Mouse (Mus musculus) ES-Bruce4 (cell line): Measurements from ENCODE around the gene Cc2d2a. TPM values are rescaled to one million over a fixed set of nuclear protein-coding genes. Genes with fewer than 3 reads are reported as not detected.

Experiments
- H3K27ac ChIP-seq: 2 replicates; pipeline ENCODE4 v1.5.1; 2012; ENCODE audit warnings: low read length, inconsistent platforms; ENCODE audit not compliant: insufficient read depth
- H3K27me3 ChIP-seq: 2 replicates; pipeline ENCODE4 v1.6.1; 2012; ENCODE audit warnings: mild to moderate bottlenecking, low read length, inconsistent platforms; ENCODE audit not compliant: control insufficient read depth, poor library complexity, insufficient read depth, severe bottlenecking
- H3K36me3 ChIP-seq: 2 replicates; pipeline ENCODE4 v1.6.1; 2012; ENCODE audit warnings: inconsistent platforms, mild to moderate bottlenecking, low read length, moderate library complexity; ENCODE audit not compliant: control insufficient read depth, poor library complexity, insufficient read depth, severe bottlenecking
- H3K4me1 ChIP-seq: one replicate; pipeline ENCODE4 v1.8.1; 2011; ENCODE audit warnings: low read length; ENCODE audit not compliant: control insufficient read depth, insufficient read depth
- H3K4me3 ChIP-seq: 2 replicates; pipeline ENCODE4 v1.5.1; 2011; ENCODE audit warnings: low read depth, mild to moderate bottlenecking, low read length
- H3K9ac ChIP-seq: 2 replicates; pipeline ENCODE4 v1.6.1; 2012; ENCODE audit warnings: low read depth, mild to moderate bottlenecking, inconsistent platforms; ENCODE audit not compliant: poor library complexity, severe bottlenecking
- H3K9me3 ChIP-seq: replicated peaks from 2 replicates; pipeline ENCODE4 v1.6.1; 2012; ENCODE audit warnings: mild to moderate bottlenecking, low read length, inconsistent platforms; ENCODE audit not compliant: control insufficient read depth, poor library complexity, insufficient read depth, severe bottlenecking
- CTCF ChIP-seq: IDR thresholded peaks from one replicate; pipeline ENCODE4 v1.8.1; 2011; ENCODE audit warnings: low read depth, low read length
- EP300 ChIP-seq: IDR thresholded peaks from 2 replicates; pipeline ENCODE4 v1.6.1; 2011; ENCODE audit warnings: low read depth, low read length; ENCODE audit not compliant: insufficient read depth
- POLR2A ChIP-seq: IDR thresholded peaks from one replicate; pipeline ENCODE4 v1.8.1; 2011; ENCODE audit warnings: low read length; ENCODE audit not compliant: insufficient read depth
- polyA plus RNA-seq: library from polyadenylated mRNA; stranded (reverse); fragments of >200 nt; gene quantifications from 2 replicates; pipeline ENCODE4 v1.2.4, GENCODE M21; 2011; ENCODE audit warnings: low read depth; ENCODE audit not compliant: missing spikeins, insufficient read depth, insufficient read length

Cc2d2a gene
- polyA plus RNA-seq, 1 experiment: 7.9 TPM

DNA sequence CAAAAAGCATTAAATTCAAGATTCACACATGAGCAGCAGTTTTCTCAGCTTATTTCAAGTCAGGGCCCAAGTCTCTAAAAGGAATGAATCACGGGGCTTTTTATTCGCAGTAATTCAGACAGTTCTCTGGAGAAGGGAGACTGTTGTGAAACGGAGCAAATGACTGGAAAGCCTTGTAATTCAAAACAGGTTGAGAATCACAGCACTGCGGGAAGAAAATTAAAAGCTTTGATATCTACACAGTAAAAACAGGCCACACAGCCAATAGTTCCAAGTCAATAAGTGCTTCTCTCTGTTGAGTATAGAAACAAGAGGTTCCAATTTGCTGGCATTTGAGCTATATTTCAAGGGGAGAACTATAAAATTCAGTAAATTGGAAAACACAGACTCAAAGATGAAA lies 17.1 kb upstream of the Cc2d2a start:
- H3K9ac ChIP-seq: no peak overlapping the region
- no peak overlapping the region for H3K27ac ChIP-seq
- H3K27me3 ChIP-seq: no peaks in the 10 kb centered on the region
- no peak overlapping the region for H3K4me3 ChIP-seq
- TF ChIP-seq EP300: no peak
- TF ChIP-seq POLR2A: no peak
- no peak for TF ChIP-seq CTCF
- no peaks in the 10 kb centered on the region for H3K4me1 ChIP-seq
- H3K36me3 ChIP-seq: no peaks in the 10 kb centered on the region
- H3K9me3 ChIP-seq: no peaks in the 10 kb centered on the region

DNA sequence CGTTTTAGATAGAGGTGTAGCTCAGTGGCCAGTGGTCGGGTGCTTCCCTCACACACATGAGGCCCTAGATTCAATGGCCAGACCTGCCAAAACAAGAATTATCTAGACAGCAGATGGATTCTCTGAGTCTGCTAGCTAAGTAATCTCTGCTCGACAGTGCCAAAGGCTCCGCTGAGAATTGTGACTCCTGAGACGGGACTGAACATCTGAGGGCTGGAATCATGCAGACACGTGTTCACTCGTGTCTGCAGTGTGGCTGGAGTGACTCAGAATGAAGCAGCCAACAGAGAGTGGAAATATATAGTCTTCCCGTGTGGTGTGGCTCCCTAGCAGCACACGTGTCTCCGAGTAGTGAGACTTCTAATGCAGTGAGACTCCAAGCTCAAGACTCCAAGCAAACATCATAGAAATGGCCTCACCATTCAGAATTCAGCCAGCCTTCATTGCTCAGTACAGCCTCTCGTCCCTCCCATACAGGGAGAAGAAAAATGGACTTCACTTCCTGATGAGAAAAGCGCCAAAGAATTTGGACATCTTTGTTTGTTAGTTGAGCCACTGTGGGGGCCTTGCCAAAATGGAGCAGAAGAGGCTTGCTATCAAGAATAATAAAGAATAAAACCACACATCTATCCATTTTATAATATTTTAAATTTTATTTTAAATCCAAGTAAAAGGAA lies 14.9 kb upstream of the Cc2d2a start:
- Histone ChIP-seq H3K27me3 (no peaks in the 10 kb centered on the region), H3K36me3 (no peaks in the 10 kb centered on the region), H3K4me1 (no peaks in the 10 kb centered on the region), H3K9me3 (no peaks in the 10 kb centered on the region), H3K9ac (no peak overlapping the region), H3K27ac (no peak overlapping the region), H3K4me3 (no peak overlapping the region)
- TF ChIP-seq EP300 (no peak), POLR2A (no peak), CTCF (no peak)

GRCm38 (mm10) chr5:43661498-43661897 lies 648 bp upstream of the Cc2d2a start:
- Histone ChIP-seq H3K9me3 (no peaks in the 10 kb centered on the region), H3K9ac (no peak overlapping the region), H3K36me3 (no peaks in the 10 kb centered on the region), H3K4me3 (no peak overlapping the region), H3K27ac (no peak overlapping the region), H3K27me3 (no peaks in the 10 kb centered on the region), H3K4me1 (no peaks in the 10 kb centered on the region)
- TF ChIP-seq EP300 (no peak), CTCF (no peak), POLR2A (no peak)

DNA sequence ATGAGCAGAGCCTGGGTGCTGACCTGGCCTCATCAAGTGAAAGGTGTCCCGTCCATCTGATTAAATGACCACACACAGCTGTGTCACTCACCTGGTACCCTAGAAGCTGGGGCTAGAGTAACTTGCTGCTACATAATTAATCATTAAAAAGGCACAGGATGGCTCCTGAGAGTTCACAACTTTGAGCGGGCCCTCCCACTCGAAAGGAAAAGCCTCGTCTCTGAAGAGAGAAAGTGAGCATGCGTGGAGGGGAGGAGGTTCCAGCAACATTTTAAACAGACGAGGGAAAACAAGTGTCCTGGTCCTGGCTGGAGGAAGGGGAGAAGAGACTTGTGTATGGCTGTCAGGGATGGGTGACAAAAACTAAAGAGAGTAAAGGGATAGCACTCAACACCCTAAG lies 1.4 kb downstream of the Cc2d2a start:
- H3K9ac ChIP-seq: no peak overlapping the region
- no peak overlapping the region for H3K4me3 ChIP-seq
- H3K27ac ChIP-seq: no peak overlapping the region
- H3K4me1 ChIP-seq: no peaks in the 10 kb centered on the region
- TF ChIP-seq POLR2A (no peak), EP300 (no peak)
- H3K36me3 ChIP-seq: no peaks in the 10 kb centered on the region
- no peaks in the 10 kb centered on the region for H3K27me3 ChIP-seq
- H3K9me3 ChIP-seq: no peaks in the 10 kb centered on the region

DNA sequence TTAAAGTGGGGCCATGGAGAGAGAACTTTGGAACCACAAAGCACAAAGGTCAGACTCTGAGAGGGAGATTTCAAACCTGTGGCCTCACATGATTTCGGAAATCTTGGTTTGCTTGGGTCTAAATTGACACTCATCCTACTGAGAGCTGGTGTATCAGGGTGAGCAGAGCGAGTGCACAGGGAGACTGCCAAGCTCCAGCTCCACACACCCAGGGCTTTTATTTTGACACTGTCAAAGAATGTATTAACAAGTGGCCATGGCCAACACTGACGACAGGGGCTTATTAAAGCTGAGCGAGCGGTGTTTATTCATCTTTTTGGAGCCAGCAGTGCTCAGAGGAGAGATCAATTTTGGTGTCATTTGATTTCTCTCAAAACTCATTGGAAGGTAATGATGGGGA lies 3.0 kb downstream of the Cc2d2a start:
- Histone ChIP-seq H3K27me3 (no peaks in the 10 kb centered on the region), H3K4me1 (no peaks in the 10 kb centered on the region), H3K36me3 (no peaks in the 10 kb centered on the region), H3K9me3 (no peaks in the 10 kb centered on the region), H3K9ac (no peak overlapping the region), H3K27ac (no peak overlapping the region), H3K4me3 (no peak overlapping the region)
- TF ChIP-seq POLR2A (no peak), EP300 (no peak), CTCF (no peak)

DNA sequence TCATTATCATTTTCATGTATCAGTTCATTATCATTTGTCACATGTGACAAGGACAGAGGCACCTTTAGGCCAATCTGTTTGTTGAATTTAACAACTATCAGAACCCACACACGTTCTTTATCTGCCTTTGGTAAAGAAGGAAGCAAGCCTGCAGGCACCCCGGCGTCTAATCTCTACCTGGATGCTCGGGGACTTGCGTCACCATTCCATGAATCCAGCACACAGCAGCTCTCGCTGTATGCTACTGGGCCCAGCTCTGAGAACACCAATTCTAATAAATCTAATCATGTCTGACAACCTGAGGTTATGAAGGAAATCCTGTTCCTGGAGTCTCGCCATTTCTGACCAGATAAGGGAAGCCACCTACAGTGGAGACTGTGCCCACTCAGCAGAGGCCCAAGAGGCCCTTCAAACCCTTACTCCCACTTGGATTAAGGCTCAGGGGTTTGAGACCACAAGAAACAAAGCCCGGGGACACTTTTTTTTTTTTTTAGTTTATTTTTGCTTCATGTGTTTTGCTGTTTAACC lies 7.0 kb downstream of the Cc2d2a start:
- Histone ChIP-seq H3K36me3 (no peaks in the 10 kb centered on the region), H3K27ac (no peak overlapping the region), H3K9me3 (no peaks in the 10 kb centered on the region), H3K4me1 (no peaks in the 10 kb centered on the region), H3K27me3 (no peaks in the 10 kb centered on the region), H3K4me3 (no peak overlapping the region), H3K9ac (no peak overlapping the region)
- TF ChIP-seq POLR2A: no peak
